In genomic region chr12:109393795-109394194, GRCm38 (mm10) we compare ENCODE assay signal across 8 mouse cellular contexts. TPM values are rescaled to one million over a fixed set of nuclear protein-coding genes. Genes with fewer than 3 reads are reported as not detected.
DNase-seq lines count a peak whose midpoint lies in the region; ATAC-seq lines count a peak whose summit lies in the region.

No protein-coding gene starts in this region.

- DNase-seq in 3T3-L1 (ENCODE audit: low read depth, low spot score) = peak; percentile 44
- DNase-seq in adrenal gland, postnatal 36 days = peak; percentile 83 to 90
- peak; percentile 71 for DNase-seq in embryonic facial prominence, embryonic 14.5 days (ENCODE audit: low spot score)
- peak; percentile 56 for DNase-seq in kidney, adult 9 months
- DNase-seq in neural tube, embryonic 10.5 days (ENCODE audit: extremely low spot score, low spot score) = peak; percentile 89

- no peak overlapping the region for H3K9ac ChIP-seq in embryonic facial prominence, embryonic 14.5 days (ENCODE audit: low read depth, low read length)
- no peak overlapping the region for H3K9ac ChIP-seq in heart, embryonic 11.5 days (ENCODE audit: low read depth, low read length)
- H3K9ac ChIP-seq in liver, embryonic 12.5 days = no peak overlapping the region
- H3K9ac ChIP-seq in stomach, embryonic 16.5 days (ENCODE audit: low read length) = 0 out of 2 replicates have a peak overlapping the region, but pooled peaks have one; percentile 8

- H3K4me2 ChIP-seq in embryonic facial prominence, embryonic 14.5 days (ENCODE audit: low read depth, low read length) = peak overlapping the region; percentile 29
- no peak overlapping the region; the same call in 1 of the 2 replicates for H3K4me2 ChIP-seq in heart, embryonic 11.5 days
- H3K4me2 ChIP-seq in liver, embryonic 12.5 days = no peak overlapping the region
- H3K4me2 ChIP-seq in stomach, embryonic 16.5 days (ENCODE audit: low read depth, low read length) = no peak overlapping the region

- H3K9me3 ChIP-seq in embryonic facial prominence, embryonic 14.5 days (ENCODE audit: control insufficient read depth, low read length) = no peaks in the 10 kb centered on the region
- no peaks in the 10 kb centered on the region for H3K9me3 ChIP-seq in heart, embryonic 11.5 days (replicated peaks; ENCODE audit: control insufficient read depth, low read length)
- H3K9me3 ChIP-seq in liver, embryonic 12.5 days (replicated peaks) = no peaks in the 10 kb centered on the region
- H3K9me3 ChIP-seq in stomach, embryonic 16.5 days (replicated peaks; ENCODE audit: control insufficient read depth, low read length) = no peaks in the 10 kb centered on the region

- no peak overlapping the region; the same call in 1 of the 2 replicates for H3K27ac ChIP-seq in embryonic facial prominence, embryonic 14.5 days (replicated peaks; ENCODE audit: low read depth, low read length)
- H3K27ac ChIP-seq in heart, embryonic 11.5 days (ENCODE audit: low read depth, low read length) = no peak overlapping the region
- no peak overlapping the region for H3K27ac ChIP-seq in liver, embryonic 12.5 days
- no peak overlapping the region for H3K27ac ChIP-seq in stomach, embryonic 16.5 days (ENCODE audit: low read length)

- WGBS in embryonic facial prominence, embryonic 14.5 days = 9% methylated on average over 10 of the region's 15 CpGs
- 3% methylated on average over 15 of the region's 15 CpGs for WGBS in heart, embryonic 11.5 days (ENCODE audit: insufficient replicate concordance)
- 5% methylated on average over 15 of the region's 15 CpGs for WGBS in liver, embryonic 12.5 days (ENCODE audit: insufficient replicate concordance)
- WGBS in stomach, embryonic 16.5 days = 8% methylated on average over 15 of the region's 15 CpGs

- H3K4me3 ChIP-seq in embryonic facial prominence, embryonic 14.5 days (ENCODE audit: low read depth, low read length) = no peak overlapping the region
- H3K4me3 ChIP-seq in heart, embryonic 11.5 days (ENCODE audit: low read depth, low read length) = no peak overlapping the region
- H3K4me3 ChIP-seq in liver, embryonic 12.5 days = no peak overlapping the region
- H3K4me3 ChIP-seq in stomach, embryonic 16.5 days (replicated peaks; ENCODE audit: low read length) = no peak overlapping the region

- H3K4me1 ChIP-seq in embryonic facial prominence, embryonic 14.5 days (ENCODE audit: control insufficient read depth, insufficient read depth, low read length) = peaks cover 22% of the 10 kb centered on the region
- H3K4me1 ChIP-seq in heart, embryonic 11.5 days (ENCODE audit: control insufficient read depth, insufficient read depth, low read length) = peaks cover 14% of the 10 kb centered on the region
- H3K4me1 ChIP-seq in liver, embryonic 12.5 days = 0 out of 2 replicates have a peak, but pooled peaks cover 3% of the 10 kb centered on the region
- peaks cover 9% of the 10 kb centered on the region; the same call in 1 of the 2 replicates for H3K4me1 ChIP-seq in stomach, embryonic 16.5 days (ENCODE audit: control insufficient read depth, insufficient read depth, low read length)

- peak; percentile 66; the same call in 1 of the 2 replicates for ATAC-seq in embryonic facial prominence, embryonic 14.5 days (ENCODE audit: low read depth)
- peak; percentile 56 for ATAC-seq in heart, embryonic 11.5 days (replicated peaks; ENCODE audit: insufficient number of reproducible peaks, low FRiP score, low TSS enrichment)
- ATAC-seq in liver, embryonic 12.5 days = 0 out of 2 replicates have a peak, but pooled peaks have one; percentile 39
- peak; percentile 66; the same call in 1 of the 2 replicates for ATAC-seq in stomach, embryonic 16.5 days (ENCODE audit: insufficient read depth, low FRiP score)

- 0 out of 2 replicates have a peak, but pooled peaks cover 2% of the 10 kb centered on the region for H3K27me3 ChIP-seq in embryonic facial prominence, embryonic 14.5 days (replicated peaks; ENCODE audit: control insufficient read depth, insufficient read depth, low read length)
- H3K27me3 ChIP-seq in heart, embryonic 11.5 days (ENCODE audit: control insufficient read depth, insufficient read depth, low read length) = peaks cover 5% of the 10 kb centered on the region
- peaks cover 16% of the 10 kb centered on the region for H3K27me3 ChIP-seq in liver, embryonic 12.5 days (replicated peaks)
- no peaks in the 10 kb centered on the region for H3K27me3 ChIP-seq in stomach, embryonic 16.5 days (ENCODE audit: control insufficient read depth, insufficient read depth, low read length)

- no peaks in the 10 kb centered on the region for H3K36me3 ChIP-seq in embryonic facial prominence, embryonic 14.5 days (ENCODE audit: control insufficient read depth, insufficient read depth, low read length)
- no peaks in the 10 kb centered on the region for H3K36me3 ChIP-seq in heart, embryonic 11.5 days (ENCODE audit: control insufficient read depth, insufficient read depth, low read length)
- H3K36me3 ChIP-seq in liver, embryonic 12.5 days = no peaks in the 10 kb centered on the region
- H3K36me3 ChIP-seq in stomach, embryonic 16.5 days (ENCODE audit: control insufficient read depth, insufficient read depth, low read length) = no peaks in the 10 kb centered on the region

RNA-seq across cellular contexts. Expression of gene Dlk1, which starts 58.8 kb away (rescaled TPM):
- 100 to 1,000 TPM; 490 to 535 TPM for total RNA-seq in adrenal gland, postnatal 36 days (2021)
- polyA plus RNA-seq in embryonic facial prominence, embryonic 14.5 days (2014; fragmentation: Nextera tagmentation; extraction: Ambion mirVana) = 918 and 968 TPM in 2 replicates
- 54.8 and 67.1 TPM in 2 replicates for polyA plus RNA-seq in heart, embryonic 11.5 days (2014; fragmentation: Nextera tagmentation; extraction: Ambion mirVana)
- polyA plus RNA-seq in liver, embryonic 12.5 days (2016; fragmentation: Nextera tagmentation; extraction: Ambion mirVana) = 529 and 540 TPM in 2 replicates
- polyA plus RNA-seq in stomach, embryonic 16.5 days (2015; fragmentation: Nextera tagmentation; extraction: Ambion mirVana) = 449 and 542 TPM in 2 replicates
